Mouse (Mus musculus): Measurements from ENCODE around the gene Nudt2. TPM values are rescaled to one million over a fixed set of nuclear protein-coding genes. Genes with fewer than 3 reads are reported as not detected.

Gene Nudt2
- polyA plus RNA-seq, 1 experiment from 2014 or later = 49.0 TPM

- no peak overlapping the region for H3K4me3 ChIP-seq (ENCODE audit: low read depth, low read length)
- H3K9ac ChIP-seq (ENCODE audit: low read depth, low read length) = no peak overlapping the region
- DNase-seq (ENCODE audit: low spot score) (peak; percentile 66), ATAC-seq (ENCODE audit: low read depth) (no peak)
- H3K4me1 ChIP-seq (ENCODE audit: control insufficient read depth, insufficient read depth, low read length) = peaks cover 8% of the 10 kb centered on the region
- H3K27ac ChIP-seq (replicated peaks; ENCODE audit: low read depth, low read length) = no peak overlapping the region
- H3K27me3 ChIP-seq (replicated peaks; ENCODE audit: control insufficient read depth, insufficient read depth, low read length) = no peaks in the 10 kb centered on the region
- H3K9me3 ChIP-seq (ENCODE audit: control insufficient read depth, low read length) = no peaks in the 10 kb centered on the region
- no peak overlapping the region for H3K4me2 ChIP-seq (ENCODE audit: low read depth, low read length)
- WGBS = 58% methylated on average over 17 of the region's 17 CpGs
- H3K36me3 ChIP-seq (ENCODE audit: control insufficient read depth, insufficient read depth, low read length) = no peaks in the 10 kb centered on the region
Measured at GRCm38 (mm10) chr4:41468396-41469080, 3.6 kb downstream of the Nudt2 start.

GRCm38 (mm10) chr4:41469199-41469598 lies 4.2 kb downstream of the Nudt2 start:
- DNase-seq (ENCODE audit: low spot score) (no peak), ATAC-seq (ENCODE audit: low read depth) (no peak)
- Histone ChIP-seq H3K27ac (replicated peaks; ENCODE audit: low read depth, low read length) (no peak overlapping the region), H3K9ac (ENCODE audit: low read depth, low read length) (0 out of 2 replicates have a peak overlapping the region, but pooled peaks have one; percentile 6), H3K9me3 (ENCODE audit: control insufficient read depth, low read length) (no peaks in the 10 kb centered on the region), H3K4me3 (ENCODE audit: low read depth, low read length) (no peak overlapping the region), H3K4me2 (ENCODE audit: low read depth, low read length) (no peak overlapping the region), H3K27me3 (replicated peaks; ENCODE audit: control insufficient read depth, insufficient read depth, low read length) (no peaks in the 10 kb centered on the region), H3K36me3 (ENCODE audit: control insufficient read depth, insufficient read depth, low read length) (no peaks in the 10 kb centered on the region), H3K4me1 (ENCODE audit: control insufficient read depth, insufficient read depth, low read length) (peaks cover 3% of the 10 kb centered on the region; the same call in 1 of the 2 replicates)
- WGBS = 48% methylated on average over 10 of the region's 10 CpGs

- H3K4me2 ChIP-seq (ENCODE audit: low read depth, low read length) = no peak overlapping the region
- H3K27me3 ChIP-seq (replicated peaks; ENCODE audit: control insufficient read depth, insufficient read depth, low read length) = no peaks in the 10 kb centered on the region
- no peak overlapping the region for H3K27ac ChIP-seq (replicated peaks; ENCODE audit: low read depth, low read length)
- no peak overlapping the region for H3K4me3 ChIP-seq (ENCODE audit: low read depth, low read length)
- H3K9ac ChIP-seq (ENCODE audit: low read depth, low read length) = no peak overlapping the region
- DNase-seq (ENCODE audit: low spot score) = no peak
- WGBS = 55% methylated on average over 7 of the region's 7 CpGs
- H3K4me1 ChIP-seq (ENCODE audit: control insufficient read depth, insufficient read depth, low read length) = peaks cover 3% of the 10 kb centered on the region; the same call in 1 of the 2 replicates
- no peak for ATAC-seq (ENCODE audit: low read depth)
- no peaks in the 10 kb centered on the region for H3K36me3 ChIP-seq (ENCODE audit: control insufficient read depth, insufficient read depth, low read length)
- no peaks in the 10 kb centered on the region for H3K9me3 ChIP-seq (ENCODE audit: control insufficient read depth, low read length)
Measured at GRCm38 (mm10) chr4:41470051-41470683, 5.2 kb downstream of the Nudt2 start.

GRCm38 (mm10) chr4:41470684-41471383 lies 5.9 kb downstream of the Nudt2 start:
- H3K4me3 ChIP-seq (ENCODE audit: low read depth, low read length) = no peak overlapping the region
- H3K9me3 ChIP-seq (ENCODE audit: control insufficient read depth, low read length) = no peaks in the 10 kb centered on the region
- peaks cover 3% of the 10 kb centered on the region; the same call in 1 of the 2 replicates for H3K4me1 ChIP-seq (ENCODE audit: control insufficient read depth, insufficient read depth, low read length)
- no peak overlapping the region for H3K9ac ChIP-seq (ENCODE audit: low read depth, low read length)
- no peak overlapping the region for H3K27ac ChIP-seq (replicated peaks; ENCODE audit: low read depth, low read length)
- no peaks in the 10 kb centered on the region for H3K36me3 ChIP-seq (ENCODE audit: control insufficient read depth, insufficient read depth, low read length)
- DNase-seq (ENCODE audit: low spot score) (peak; percentile 66), ATAC-seq (ENCODE audit: low read depth) (peak; percentile 50; the same call in 1 of the 2 replicates)
- no peak overlapping the region for H3K4me2 ChIP-seq (ENCODE audit: low read depth, low read length)
- WGBS = 36% methylated on average over 5 of the region's 5 CpGs
- no peaks in the 10 kb centered on the region for H3K27me3 ChIP-seq (replicated peaks; ENCODE audit: control insufficient read depth, insufficient read depth, low read length)

GRCm38 (mm10) chr4:41471384-41471689 lies 6.4 kb downstream of the Nudt2 start:
- Histone ChIP-seq H3K9me3 (ENCODE audit: control insufficient read depth, low read length) (no peaks in the 10 kb centered on the region), H3K4me1 (ENCODE audit: control insufficient read depth, insufficient read depth, low read length) (peaks cover 3% of the 10 kb centered on the region; the same call in 1 of the 2 replicates), H3K9ac (ENCODE audit: low read depth, low read length) (no peak overlapping the region), H3K4me2 (ENCODE audit: low read depth, low read length) (no peak overlapping the region), H3K27ac (replicated peaks; ENCODE audit: low read depth, low read length) (no peak overlapping the region), H3K27me3 (replicated peaks; ENCODE audit: control insufficient read depth, insufficient read depth, low read length) (no peaks in the 10 kb centered on the region), H3K4me3 (ENCODE audit: low read depth, low read length) (no peak overlapping the region), H3K36me3 (ENCODE audit: control insufficient read depth, insufficient read depth, low read length) (no peaks in the 10 kb centered on the region)
- 85% methylated on average over 1 of the region's 1 CpGs for WGBS
- no peak for DNase-seq (ENCODE audit: low spot score)
- no peak for ATAC-seq (ENCODE audit: low read depth)

GRCm38 (mm10) chr4:41477648-41478160 lies 12.8 kb downstream of the Nudt2 start:
- H3K4me2 ChIP-seq (ENCODE audit: low read depth, low read length) = no peak overlapping the region
- peaks cover 5% of the 10 kb centered on the region for H3K4me1 ChIP-seq (ENCODE audit: control insufficient read depth, insufficient read depth, low read length)
- no peaks in the 10 kb centered on the region for H3K27me3 ChIP-seq (replicated peaks; ENCODE audit: control insufficient read depth, insufficient read depth, low read length)
- WGBS = 84% methylated on average over 9 of the region's 9 CpGs
- DNase-seq (ENCODE audit: low spot score) = no peak
- H3K4me3 ChIP-seq (ENCODE audit: low read depth, low read length) = no peak overlapping the region
- H3K9ac ChIP-seq (ENCODE audit: low read depth, low read length) = no peak overlapping the region
- no peak for ATAC-seq (ENCODE audit: low read depth)
- no peak overlapping the region for H3K27ac ChIP-seq (replicated peaks; ENCODE audit: low read depth, low read length)
- H3K9me3 ChIP-seq (ENCODE audit: control insufficient read depth, low read length) = no peaks in the 10 kb centered on the region
- 0 out of 2 replicates have a peak, but pooled peaks cover 7% of the 10 kb centered on the region for H3K36me3 ChIP-seq (ENCODE audit: control insufficient read depth, insufficient read depth, low read length)

- DNase-seq (ENCODE audit: low spot score) (no peak), ATAC-seq (ENCODE audit: low read depth) (no peak)
- Histone ChIP-seq H3K9ac (ENCODE audit: low read depth, low read length) (no peak overlapping the region), H3K27ac (replicated peaks; ENCODE audit: low read depth, low read length) (no peak overlapping the region; the same call in 1 of the 2 replicates), H3K9me3 (ENCODE audit: control insufficient read depth, low read length) (no peaks in the 10 kb centered on the region), H3K4me1 (ENCODE audit: control insufficient read depth, insufficient read depth, low read length) (peaks cover 5% of the 10 kb centered on the region), H3K36me3 (ENCODE audit: control insufficient read depth, insufficient read depth, low read length) (0 out of 2 replicates have a peak, but pooled peaks cover 7% of the 10 kb centered on the region), H3K4me2 (ENCODE audit: low read depth, low read length) (no peak overlapping the region), H3K27me3 (replicated peaks; ENCODE audit: control insufficient read depth, insufficient read depth, low read length) (no peaks in the 10 kb centered on the region), H3K4me3 (ENCODE audit: low read depth, low read length) (no peak overlapping the region)
- 59% methylated on average over 4 of the region's 4 CpGs for WGBS
Measured at GRCm38 (mm10) chr4:41478751-41479455, 14.0 kb downstream of the Nudt2 start.

- H3K4me2 ChIP-seq (ENCODE audit: low read depth, low read length) = no peak overlapping the region
- no peak overlapping the region for H3K9ac ChIP-seq (ENCODE audit: low read depth, low read length)
- ATAC-seq (ENCODE audit: low read depth) (peak; percentile 82; the same call in 1 of the 2 replicates), DNase-seq (ENCODE audit: low spot score) (peak; percentile 72)
- H3K36me3 ChIP-seq (ENCODE audit: control insufficient read depth, insufficient read depth, low read length) = 0 out of 2 replicates have a peak, but pooled peaks cover 7% of the 10 kb centered on the region
- 57% methylated on average over 1 of the region's 1 CpGs for WGBS
- no peak overlapping the region for H3K4me3 ChIP-seq (ENCODE audit: low read depth, low read length)
- H3K4me1 ChIP-seq (ENCODE audit: control insufficient read depth, insufficient read depth, low read length) = peaks cover 5% of the 10 kb centered on the region
- no peak overlapping the region; the same call in none of the 2 replicates for H3K27ac ChIP-seq (replicated peaks; ENCODE audit: low read depth, low read length)
- H3K27me3 ChIP-seq (replicated peaks; ENCODE audit: control insufficient read depth, insufficient read depth, low read length) = no peaks in the 10 kb centered on the region
- H3K9me3 ChIP-seq (ENCODE audit: control insufficient read depth, low read length) = no peaks in the 10 kb centered on the region
Measured at GRCm38 (mm10) chr4:41479456-41479804, 14.5 kb downstream of the Nudt2 start.

Data from embryonic facial prominence, embryonic 14.5 days (tissue).